Mouse (Mus musculus) thymus, postnatal 4 days (tissue): Measurements from ENCODE around the gene Wnt3.

ENCODE experiments used
- DNase-seq: peaks from one replicate; pipeline ENCODE4 v3.0.0; 2021

Wnt3 gene

GRCm38 (mm10) chr11:103774228-103774530 lies 229 bp downstream of the Wnt3 start:
- DNase-seq = no peak

GRCm38 (mm10) chr11:103780152-103780551 lies 6.2 kb downstream of the Wnt3 start:
- DNase-seq = no peak

GRCm38 (mm10) chr11:103789951-103790350 lies 16.0 kb downstream of the Wnt3 start:
- DNase-seq = no peak

- no peak for DNase-seq
Measured at GRCm38 (mm10) chr11:103801128-103801527, 27.2 kb downstream of the Wnt3 start.

- no peak for DNase-seq
Measured at GRCm38 (mm10) chr11:103804126-103804525, 30.2 kb downstream of the Wnt3 start.

- no peak for DNase-seq
Measured at GRCm38 (mm10) chr11:103804804-103805203, 30.9 kb downstream of the Wnt3 start.

- DNase-seq = no peak
Measured at GRCm38 (mm10) chr11:103807966-103808365, 34.0 kb downstream of the Wnt3 start.

GRCm38 (mm10) chr11:103808771-103809610 lies 35.0 kb downstream of the Wnt3 start:
- DNase-seq = no peak

GRCm38 (mm10) chr11:103809611-103810598 lies 36.0 kb downstream of the Wnt3 start:
- DNase-seq = peak; percentile 25

GRCm38 (mm10) chr11:103810631-103811030 lies 36.7 kb downstream of the Wnt3 start:
- DNase-seq = no peak

- no peak for DNase-seq
Measured at GRCm38 (mm10) chr11:103811246-103811645, 37.3 kb downstream of the Wnt3 start.

- DNase-seq = no peak
Measured at GRCm38 (mm10) chr11:103814808-103815207, 40.9 kb downstream of the Wnt3 start.

GRCm38 (mm10) chr11:103815986-103816385 lies 42.0 kb downstream of the Wnt3 start:
- DNase-seq = no peak

GRCm38 (mm10) chr11:103816719-103817118 lies 42.8 kb downstream of the Wnt3 start:
- no peak for DNase-seq

GRCm38 (mm10) chr11:103827201-103827600 lies 53.3 kb downstream of the Wnt3 start:
- DNase-seq = no peak

- DNase-seq = no peak
Measured at GRCm38 (mm10) chr11:103828866-103829265, 54.9 kb downstream of the Wnt3 start.

GRCm38 (mm10) chr11:103829956-103830355 lies 56.0 kb downstream of the Wnt3 start:
- DNase-seq = no peak

- DNase-seq = no peak
Measured at GRCm38 (mm10) chr11:103830476-103830875, 56.5 kb downstream of the Wnt3 start.

- DNase-seq = no peak
Measured at GRCm38 (mm10) chr11:103831766-103832165, 57.8 kb downstream of the Wnt3 start.

GRCm38 (mm10) chr11:103832331-103832730 lies 58.4 kb downstream of the Wnt3 start:
- no peak for DNase-seq

GRCm38 (mm10) chr11:103838955-103839354 lies 65.0 kb downstream of the Wnt3 start:
- DNase-seq = no peak

GRCm38 (mm10) chr11:103840834-103841233 lies 66.9 kb downstream of the Wnt3 start:
- DNase-seq = no peak

GRCm38 (mm10) chr11:103848287-103848686 lies 74.3 kb downstream of the Wnt3 start:
- no peak for DNase-seq
